Mouse (Mus musculus): Measurements from ENCODE around the gene Ldlrap1.

GRCm38 (mm10) chr4:134768226-134768888 lies 533 bp upstream of the Ldlrap1 start:
- no peak for TF ChIP-seq USF1 (IDR thresholded peaks at IDR 0.05; ENCODE audit: low read depth)
- TF ChIP-seq SRF (IDR thresholded peaks at IDR 0.05; ENCODE audit: control insufficient read depth, insufficient read length, low read depth) = no peak
- TF ChIP-seq MYOG (IDR thresholded peaks at IDR 0.05; ENCODE audit: control insufficient read depth in 1 of 3, insufficient read depth in 1 of 3, insufficient read length in 2 of 3, low read depth in 2 of 3) = no peak
- no peak for TF ChIP-seq POLR2A (IDR thresholded peaks at IDR 0.05; ENCODE audit: insufficient read length, low read depth)
- no peak for TF ChIP-seq REST (IDR thresholded peaks at IDR 0.05; ENCODE audit: insufficient read depth, insufficient read length)
- TF ChIP-seq POLR2AphosphoS2 (IDR thresholded peaks at IDR 0.05; ENCODE audit: insufficient read length, low read depth) = no peak
- no peak for TF ChIP-seq TCF12 (IDR thresholded peaks at IDR 0.05; ENCODE audit: insufficient read depth, poor library complexity, severe bottlenecking)
